Mouse (Mus musculus): ENCODE measurements around the gene Smpd1. TPM values are rescaled to one million over a fixed set of nuclear protein-coding genes. Genes with fewer than 3 reads are reported as not detected.

Gene Smpd1
- total RNA-seq (2022) = 100 to 1,000 TPM; 168 to 182 (median 178) TPM

- peak; percentile 94 for DNase-seq (ENCODE audit: low spot score)
Observed at GRCm38 (mm10) chr7:105554212-105554942, at the start of gene Smpd1. Smpd1 (plus strand) TSS chr7:105554360.

- DNase-seq (ENCODE audit: low spot score) = no peak
Observed at GRCm38 (mm10) chr7:105507257-105507656, 46.9 kb upstream of the Smpd1 start.

DNA sequence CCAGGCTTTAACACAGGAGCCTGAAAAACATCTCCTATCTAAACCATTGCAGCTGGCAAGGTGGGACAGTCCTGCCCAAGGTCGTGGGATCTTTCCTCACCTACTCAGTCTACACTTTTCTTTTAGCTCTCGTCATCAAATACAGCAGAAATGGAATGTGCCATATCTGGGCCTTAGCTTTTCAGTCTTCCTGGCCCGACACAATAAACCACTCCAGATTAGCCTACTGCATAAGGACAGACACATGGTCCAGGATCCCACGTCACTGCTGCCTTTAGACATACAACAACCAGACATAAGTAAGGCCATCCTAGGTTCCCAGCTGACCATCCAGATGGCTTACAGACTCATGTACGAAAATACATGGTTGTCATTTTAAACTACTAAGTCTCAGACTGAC, 44.0 kb upstream of the Smpd1 start:
- DNase-seq (ENCODE audit: low spot score) = no peak

DNA sequence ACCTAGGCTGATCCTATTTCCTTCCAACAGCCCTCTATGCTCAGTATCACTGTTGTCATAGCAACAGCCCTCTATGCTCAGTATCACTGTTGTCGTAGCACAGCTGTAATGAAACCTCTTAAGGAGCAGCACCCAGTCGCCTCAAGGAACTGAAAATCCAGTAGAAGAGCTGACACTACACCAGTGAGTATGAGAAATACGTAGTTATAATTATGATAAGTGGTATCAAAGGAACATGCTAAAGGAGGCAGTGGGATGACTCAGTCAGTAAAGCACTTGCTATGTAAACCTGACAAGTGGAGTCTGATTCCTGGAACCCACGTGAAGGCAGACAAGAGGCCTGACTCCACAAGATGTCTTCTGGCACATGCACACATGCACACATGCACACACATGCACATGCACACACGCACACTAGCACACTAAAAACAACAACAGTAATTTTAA, 40.3 kb upstream of the Smpd1 start:
- no peak for DNase-seq (ENCODE audit: low spot score)

DNA sequence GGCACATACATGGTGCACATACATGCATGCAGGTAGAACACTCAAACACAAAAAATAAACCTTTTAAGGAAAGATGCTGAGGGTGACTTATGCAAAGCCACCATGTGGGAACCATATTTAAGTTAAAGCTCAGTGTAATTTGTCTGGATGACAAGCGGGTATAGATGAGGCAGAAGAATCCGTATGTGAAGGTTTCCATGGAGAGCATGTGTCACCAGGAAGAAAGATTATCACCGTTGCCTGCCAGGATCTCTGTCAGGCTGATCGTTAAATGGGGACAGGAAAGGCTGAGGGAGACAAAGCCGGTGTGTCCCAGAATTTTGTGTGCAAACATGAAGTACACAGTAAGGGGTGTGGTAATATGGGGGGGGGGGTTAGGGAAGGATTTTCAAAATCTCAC, 39.6 kb upstream of the Smpd1 start:
- DNase-seq (ENCODE audit: low spot score) = no peak

DNA sequence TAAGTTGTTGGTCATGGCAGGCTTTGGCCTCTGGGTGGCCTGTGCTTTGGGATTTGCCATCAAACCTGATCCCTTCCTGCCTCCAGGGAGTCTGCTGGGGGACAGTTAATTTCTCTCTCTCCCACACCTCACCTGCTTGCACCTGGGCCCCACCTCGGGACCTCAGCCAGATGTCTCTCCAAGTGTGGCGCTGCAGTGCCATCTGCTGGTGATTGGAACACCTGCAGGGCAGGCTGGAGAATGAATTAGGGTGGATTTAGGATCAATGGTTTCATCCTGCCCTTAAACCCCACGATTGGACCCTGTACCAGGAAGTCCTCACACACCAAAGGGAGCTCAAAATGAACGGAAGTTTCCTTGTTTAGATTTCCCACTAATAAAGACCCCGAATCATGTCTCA, 39.0 kb upstream of the Smpd1 start:
- DNase-seq (ENCODE audit: low spot score) = peak; percentile 33

DNA sequence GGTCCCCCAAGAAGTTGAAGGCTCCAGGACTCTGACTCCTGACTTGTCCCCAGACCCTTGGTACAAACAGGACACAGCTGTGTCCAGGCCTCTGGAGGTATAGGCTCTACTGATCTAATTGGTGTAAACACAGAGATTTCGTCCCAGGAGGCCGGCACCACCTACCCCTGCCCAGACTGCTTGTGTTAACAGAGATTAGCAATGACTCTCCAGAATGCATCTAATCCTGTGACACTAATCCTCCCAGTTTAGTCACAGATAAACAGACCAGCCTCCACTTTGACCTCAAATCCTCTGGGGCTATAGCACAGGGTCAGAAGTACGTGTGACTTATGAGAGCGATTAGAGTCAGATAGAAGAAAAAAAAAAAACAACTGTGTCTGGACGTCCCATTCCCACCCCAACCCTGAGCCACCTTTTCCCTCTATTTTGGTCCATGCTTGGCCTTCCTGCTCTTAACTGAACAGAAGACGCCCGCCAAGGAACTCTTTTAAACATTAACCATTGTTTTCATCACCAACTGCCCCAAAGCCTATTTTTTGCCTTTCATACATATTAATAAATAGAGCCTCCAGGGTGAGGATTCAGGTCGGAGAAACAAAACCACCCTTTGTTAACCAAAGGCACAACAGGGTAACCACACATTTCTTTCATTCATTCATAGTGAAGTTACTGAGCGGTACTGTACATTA, 37.3 kb upstream of the Smpd1 start:
- no peak for DNase-seq (ENCODE audit: low spot score)

DNA sequence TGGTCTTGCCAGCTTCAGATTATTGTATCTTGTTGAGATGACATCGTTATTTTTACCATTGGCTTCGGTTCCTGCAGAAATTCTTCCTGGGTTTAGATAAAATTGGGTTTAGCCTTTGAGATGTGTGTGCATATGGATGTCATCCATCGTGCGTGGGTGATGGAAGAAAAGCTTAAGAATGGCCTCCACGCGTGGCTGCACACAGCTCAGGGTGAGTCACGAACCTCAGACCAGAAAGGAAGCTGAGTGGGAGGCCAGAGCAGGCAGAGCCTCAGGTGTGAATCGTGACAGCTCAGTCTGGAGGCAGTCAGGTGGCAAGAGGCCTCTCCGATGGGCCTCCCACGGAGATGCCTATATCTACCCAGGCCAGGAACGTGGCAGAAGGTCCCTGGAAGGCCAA, 34.8 kb upstream of the Smpd1 start:
- no peak for DNase-seq (ENCODE audit: low spot score)

GRCm38 (mm10) chr7:105519771-105520170, 34.4 kb upstream of the Smpd1 start:
- DNase-seq (ENCODE audit: low spot score) = no peak

- DNase-seq (ENCODE audit: low spot score) = no peak
Observed at GRCm38 (mm10) chr7:105520201-105520600, 34.0 kb upstream of the Smpd1 start.

- no peak for DNase-seq (ENCODE audit: low spot score)
Observed at GRCm38 (mm10) chr7:105524222-105524621, 29.9 kb upstream of the Smpd1 start.

DNA sequence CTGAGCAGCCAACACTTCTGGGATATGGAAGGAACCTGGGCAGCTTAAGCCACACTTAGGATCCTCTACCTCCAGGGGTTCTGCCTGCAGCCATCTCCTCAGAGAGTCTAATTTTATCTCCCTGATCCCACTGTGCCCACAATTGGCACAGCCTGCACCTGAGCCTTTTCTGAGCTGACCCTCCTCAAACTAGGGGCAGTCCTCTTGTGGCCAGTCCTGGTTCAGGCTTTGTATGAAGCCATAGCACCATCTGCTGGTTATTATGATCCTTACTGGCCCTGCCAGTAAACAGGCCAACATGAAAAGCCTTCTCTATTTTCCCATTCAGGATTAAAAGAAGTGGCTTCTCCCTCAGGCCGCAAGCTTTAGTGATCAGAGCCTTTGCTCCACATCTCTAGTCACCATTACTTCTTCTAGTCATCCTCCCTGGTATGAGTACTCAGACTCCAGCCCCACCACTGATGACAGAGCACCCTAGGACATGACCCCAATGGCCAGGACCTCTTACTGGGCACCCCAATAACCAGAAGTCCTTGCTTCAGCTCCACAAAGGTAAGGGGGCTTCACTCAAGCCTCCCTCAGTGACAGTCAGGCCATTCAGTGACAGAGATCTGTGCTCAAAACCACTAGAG, 26.7 kb upstream of the Smpd1 start:
- DNase-seq (ENCODE audit: low spot score) = peak; percentile 20

- no peak for DNase-seq (ENCODE audit: low spot score)
Observed at GRCm38 (mm10) chr7:105528094-105528493, 26.1 kb upstream of the Smpd1 start.

GRCm38 (mm10) chr7:105534162-105534561, 20.0 kb upstream of the Smpd1 start:
- DNase-seq (ENCODE audit: low spot score) = no peak

- no peak for DNase-seq (ENCODE audit: low spot score)
Observed at GRCm38 (mm10) chr7:105545986-105546385, 8.2 kb upstream of the Smpd1 start.

GRCm38 (mm10) chr7:105547970-105548369, 6.2 kb upstream of the Smpd1 start:
- no peak for DNase-seq (ENCODE audit: low spot score)

GRCm38 (mm10) chr7:105549035-105549434, 5.1 kb upstream of the Smpd1 start:
- no peak for DNase-seq (ENCODE audit: low spot score)

DNA sequence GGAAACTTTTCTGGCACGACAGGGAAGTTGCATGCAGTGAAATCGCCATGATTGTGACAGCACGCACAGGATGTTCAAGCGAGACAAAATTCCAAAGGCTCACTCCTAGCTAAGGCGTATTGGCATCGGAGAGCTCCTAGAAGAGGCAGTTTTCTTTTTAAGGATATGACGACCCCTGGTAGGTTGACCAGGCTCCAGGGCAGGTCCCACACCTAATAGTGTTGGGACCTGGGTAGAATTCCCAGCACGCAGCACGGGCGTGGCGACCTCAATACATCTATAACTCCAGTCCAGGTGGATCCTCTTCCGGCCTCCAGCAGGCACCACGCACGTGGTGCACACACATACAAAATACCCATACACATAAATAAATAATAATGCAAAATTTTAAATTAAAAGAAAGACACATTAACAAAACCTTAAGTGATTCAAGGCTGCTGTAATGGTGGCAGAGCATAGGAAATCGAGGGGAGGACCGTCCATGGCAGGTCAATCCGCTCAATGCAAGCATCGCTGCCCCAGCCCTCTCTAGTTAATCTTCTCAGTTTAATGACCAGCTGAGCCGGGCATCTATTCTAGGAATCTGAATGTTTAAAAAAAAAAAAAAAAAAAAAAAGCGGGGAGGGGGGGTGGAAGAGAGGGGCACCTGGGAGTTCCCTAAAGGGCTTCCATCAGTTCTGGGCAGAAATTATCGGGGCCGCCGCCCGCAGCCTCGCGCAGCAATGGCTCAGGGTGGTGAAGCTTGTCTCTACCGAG, 526 bp upstream of the Smpd1 start:
- no peak for DNase-seq (ENCODE audit: low spot score)

GRCm38 (mm10) chr7:105555571-105555970, 1.4 kb downstream of the Smpd1 start:
- no peak for DNase-seq (ENCODE audit: low spot score)

DNA sequence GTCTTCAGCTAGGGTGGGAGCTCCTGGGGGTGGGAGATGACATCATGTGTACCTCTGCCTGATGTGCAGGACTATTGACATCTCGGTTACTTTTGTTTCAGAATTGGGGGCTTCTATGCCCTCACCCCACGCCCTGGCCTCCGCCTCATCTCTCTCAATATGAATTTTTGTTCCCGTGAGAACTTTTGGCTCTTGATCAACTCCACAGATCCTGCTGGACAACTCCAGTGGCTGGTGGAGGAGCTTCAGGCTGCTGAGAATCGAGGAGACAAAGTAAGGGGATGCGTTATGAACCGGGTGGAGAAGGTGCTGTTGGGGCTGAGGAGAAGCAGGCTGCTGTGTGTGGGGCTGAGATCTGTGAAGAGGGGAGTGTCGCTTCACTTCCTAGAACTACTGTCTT, 2.2 kb downstream of the Smpd1 start:
- DNase-seq (ENCODE audit: low spot score) = no peak

- DNase-seq (ENCODE audit: low spot score) = no peak
Observed at GRCm38 (mm10) chr7:105557671-105558070, 3.5 kb downstream of the Smpd1 start.

GRCm38 (mm10) chr7:105559016-105559415, 4.9 kb downstream of the Smpd1 start:
- DNase-seq (ENCODE audit: low spot score) = no peak

All from heart, adult 8-10 months (tissue).